Mouse (Mus musculus): ENCODE measurements around the gene Mfsd14a.

Gene Mfsd14a

DNA sequence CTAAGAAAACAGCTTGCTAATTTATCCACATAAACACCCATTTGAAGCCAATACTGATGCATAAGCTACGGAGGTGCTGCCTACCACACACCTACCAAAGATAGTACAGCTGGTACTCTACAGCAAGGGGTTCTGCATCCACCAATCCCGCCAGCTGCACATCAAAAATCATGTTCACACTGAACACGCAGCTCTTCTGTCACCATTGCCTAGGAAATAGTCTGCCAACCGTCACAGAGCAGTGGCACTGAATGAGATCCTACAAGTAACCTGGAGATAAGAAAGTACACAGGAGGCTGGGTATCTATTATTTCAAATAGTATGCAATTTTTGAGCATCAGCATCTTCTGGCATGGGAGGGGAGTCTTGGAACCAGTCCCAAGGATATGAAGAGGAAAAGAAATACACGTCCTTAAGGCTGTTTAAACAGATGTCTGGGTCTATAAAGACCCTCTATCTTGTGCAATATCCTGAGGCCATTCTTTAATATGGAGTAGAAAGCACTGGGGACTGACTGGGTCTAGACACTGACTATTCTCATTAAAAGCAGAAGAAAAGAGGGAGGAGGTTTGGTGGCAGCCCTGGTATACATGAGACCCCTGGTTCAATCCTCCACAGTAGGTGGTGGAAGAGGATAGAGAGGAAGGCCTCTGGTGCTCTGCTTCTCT is 9.1 kb downstream of the Mfsd14a start:
- in situ Hi-C loops (cut with MboI, MseI): no loop called here

- in situ Hi-C loops (cut with MboI, MseI): no loop called here
Measured at GRCm38 (mm10) chr3:116652033-116652446, 10.4 kb downstream of the Mfsd14a start.

DNA sequence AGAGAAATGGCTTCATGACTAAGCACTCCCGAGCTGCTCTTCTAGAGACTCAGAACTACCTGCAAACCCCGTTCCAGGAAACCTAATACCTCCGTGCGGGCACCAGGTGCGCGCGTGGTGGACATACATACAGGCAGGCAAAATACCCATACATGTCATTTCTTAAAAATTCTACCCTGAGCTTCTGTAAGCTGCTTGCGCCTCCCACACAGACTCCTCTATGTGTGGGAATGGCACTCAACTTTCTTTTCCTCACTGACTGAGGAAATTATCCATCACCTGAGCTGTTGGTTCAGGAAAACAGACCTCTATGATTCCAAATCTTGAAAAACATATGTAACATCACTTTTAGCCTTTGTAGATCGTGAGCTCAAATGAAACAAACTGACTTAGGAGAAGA is 11.8 kb downstream of the Mfsd14a start:
- in situ Hi-C loops (cut with MboI, MseI): no loop called here

DNA sequence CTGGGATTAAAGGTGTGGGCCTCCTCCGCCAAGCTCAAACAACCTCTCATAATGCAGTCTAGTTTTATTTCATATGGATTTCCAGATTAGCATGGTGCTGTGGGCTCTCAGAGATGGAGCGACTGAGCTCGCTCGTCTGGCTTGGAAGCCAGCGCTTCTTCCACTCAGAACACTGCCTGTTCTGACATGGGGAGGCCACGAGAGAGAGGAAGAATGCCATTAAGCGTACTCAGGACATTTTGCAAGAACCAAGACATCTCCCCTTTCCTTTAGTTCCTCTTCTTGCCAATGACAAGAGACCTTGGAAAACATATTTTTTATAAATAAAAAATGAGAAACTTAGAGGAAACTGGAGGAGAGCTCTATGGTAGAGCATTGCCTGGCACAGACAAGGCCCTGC is 13.7 kb downstream of the Mfsd14a start:
- in situ Hi-C loops (cut with MboI, MseI): no loop called here

DNA sequence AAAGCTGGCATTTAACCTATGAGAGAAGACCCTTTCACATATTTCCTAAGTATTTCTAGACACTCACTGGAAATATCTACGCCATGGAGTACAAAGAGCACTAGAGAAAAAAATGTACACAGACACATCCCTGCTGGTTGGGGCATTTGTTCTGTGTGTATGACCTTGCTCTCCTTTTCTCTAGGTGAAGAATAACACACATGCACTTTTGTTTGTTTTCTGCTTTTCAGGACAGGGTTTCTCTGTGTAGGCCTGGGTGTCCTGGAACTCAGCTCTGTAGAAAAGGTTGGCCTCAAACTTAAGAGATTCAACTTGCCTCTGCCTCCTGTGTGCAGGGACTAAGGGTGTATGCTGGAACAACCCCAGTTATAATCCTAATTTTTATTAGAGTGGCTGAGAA is 16.1 kb downstream of the Mfsd14a start:
- in situ Hi-C loops (cut with MboI, MseI): no loop called here

DNA sequence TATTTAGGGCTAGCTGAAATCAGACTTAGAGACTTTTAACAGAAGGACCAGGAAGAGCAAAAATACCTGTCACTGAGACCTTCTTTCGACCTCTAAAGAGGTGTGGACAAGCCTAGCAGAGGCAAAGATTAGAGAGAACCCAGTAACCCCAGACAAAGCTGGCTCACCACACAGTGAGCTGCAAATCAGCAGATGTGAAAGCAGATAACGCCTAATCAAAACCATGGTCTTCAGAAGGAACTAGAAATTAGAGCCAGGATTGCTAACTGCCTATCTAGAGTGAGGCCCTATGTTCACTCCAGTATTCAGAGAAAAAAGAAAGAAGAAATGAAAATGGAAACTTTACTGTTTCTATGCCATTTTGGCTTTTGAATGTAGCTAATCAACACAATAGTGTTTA is 20.1 kb downstream of the Mfsd14a start:
- in situ Hi-C loops (cut with MboI, MseI): no loop called here

DNA sequence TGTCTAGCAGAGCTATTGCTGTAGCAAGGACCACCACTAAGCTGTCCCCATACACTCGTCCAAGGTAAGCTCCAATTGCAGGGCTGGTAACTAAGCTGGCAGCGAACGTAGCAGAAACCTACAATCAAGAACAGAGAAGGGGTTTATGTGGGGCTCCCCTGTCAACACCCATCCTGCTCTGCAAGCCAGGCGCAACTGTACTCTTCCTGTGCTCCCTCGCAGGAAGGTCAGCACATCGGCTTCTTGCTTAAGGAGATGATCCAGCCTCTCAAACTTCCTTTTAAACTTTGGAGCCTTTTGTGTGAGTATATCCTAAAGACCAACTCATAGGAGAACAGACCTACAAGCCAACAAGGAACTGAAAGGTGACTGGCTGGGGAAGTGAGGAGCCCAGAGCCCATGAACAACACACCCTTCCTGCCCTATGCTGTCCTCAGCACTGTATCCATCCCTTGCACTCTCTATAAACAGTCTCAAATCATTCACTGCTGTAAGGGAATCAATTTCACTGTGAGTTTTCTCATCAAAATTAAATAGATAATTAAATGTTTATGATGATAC is 20.6 kb downstream of the Mfsd14a start:
- in situ Hi-C loops (cut with MboI, MseI): no loop called here

GRCm38 (mm10) chr3:116640024-116640423 is 22.5 kb downstream of the Mfsd14a start:
- in situ Hi-C loops (cut with MboI, MseI): no loop called here

GRCm38 (mm10) chr3:116638572-116638971 is 23.9 kb downstream of the Mfsd14a start:
- in situ Hi-C loops (cut with MboI, MseI): no loop called here

GRCm38 (mm10) chr3:116637693-116638476 is 24.6 kb downstream of the Mfsd14a start:
- in situ Hi-C loops (cut with MboI, MseI): no loop called here

DNA sequence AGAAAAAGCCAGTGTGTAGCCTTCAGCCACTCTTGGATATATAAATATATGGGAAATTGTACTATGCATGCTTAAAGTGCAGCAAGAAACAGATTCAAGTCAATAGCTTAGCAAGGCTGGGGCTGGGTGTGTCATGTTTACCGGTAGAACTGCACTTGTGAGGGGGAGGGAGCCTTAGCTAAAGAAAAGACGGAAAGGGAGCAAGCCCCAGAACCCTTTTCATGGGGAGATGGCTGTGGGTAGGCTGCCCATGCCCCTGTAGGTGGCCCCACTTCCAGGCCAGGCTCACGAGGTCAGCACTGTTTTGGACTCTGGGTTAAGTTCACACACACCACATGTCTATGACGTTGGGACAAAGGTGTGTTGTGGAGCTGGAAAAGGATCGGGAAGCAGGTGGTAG is 26.7 kb downstream of the Mfsd14a start:
- in situ Hi-C loops (cut with MboI, MseI): no loop called here

GRCm38 (mm10) chr3:116634853-116635252 is 27.6 kb downstream of the Mfsd14a start:
- in situ Hi-C loops (cut with MboI, MseI): no loop called here

DNA sequence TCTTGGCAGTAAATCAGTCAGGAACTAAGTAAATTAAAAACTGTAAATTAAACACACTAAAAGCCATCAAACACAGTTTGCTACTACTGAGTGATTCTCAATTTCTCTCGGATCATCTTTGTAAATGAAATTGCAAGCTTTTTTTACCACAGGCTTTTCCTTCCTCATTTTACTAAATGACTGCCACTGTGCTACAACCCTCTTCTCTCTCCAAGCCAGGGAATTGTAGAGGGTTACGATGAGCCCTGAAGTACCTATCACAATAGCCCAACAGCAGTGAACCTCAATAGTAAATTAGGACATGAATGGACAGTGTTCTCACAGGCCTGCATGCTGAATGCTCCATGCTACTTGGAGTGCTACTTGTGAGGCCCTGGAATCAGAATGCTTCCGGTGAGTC is 28.4 kb downstream of the Mfsd14a start:
- in situ Hi-C loops (cut with MboI, MseI): no loop called here

GRCm38 (mm10) chr3:116632971-116633370 is 29.5 kb downstream of the Mfsd14a start:
- in situ Hi-C loops (cut with MboI, MseI): no loop called here

GRCm38 (mm10) chr3:116631459-116631858 is 31.0 kb downstream of the Mfsd14a start:
- in situ Hi-C loops (cut with MboI, MseI): no loop called here

GRCm38 (mm10) chr3:116622641-116623040 is 39.8 kb downstream of the Mfsd14a start:
- in situ Hi-C loops (cut with MboI, MseI): loop anchor here in 1 of 2 experiments (10.0 kb wide), 1 partner anchor 278 kb away; no protein-coding TSS in a partner anchor

GRCm38 (mm10) chr3:116620636-116621370 is 41.7 kb downstream of the Mfsd14a start:
- in situ Hi-C loops (cut with MboI, MseI): loop anchor here in 1 of 2 experiments (10.0 kb wide), 1 partner anchor 276 kb away; no protein-coding TSS in a partner anchor

DNA sequence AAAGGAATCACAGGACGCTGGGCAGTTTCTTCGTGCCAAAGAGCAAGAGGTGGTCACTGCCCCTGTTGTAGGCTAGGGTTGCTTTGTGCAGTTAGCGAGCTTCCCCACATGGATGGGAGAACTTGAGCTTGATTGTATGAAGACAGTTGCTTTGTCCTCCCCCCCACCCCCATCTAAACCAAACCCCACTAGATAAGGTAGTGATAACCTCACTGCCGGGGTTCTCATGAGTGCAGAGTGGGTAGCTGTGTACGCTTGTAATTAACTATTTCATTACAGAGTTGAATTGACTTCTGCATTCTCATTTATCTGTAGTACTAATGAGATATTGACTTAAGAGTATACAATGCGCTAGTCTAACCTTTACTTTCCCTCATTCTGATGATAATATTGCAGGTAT is 43.6 kb downstream of the Mfsd14a start:
- in situ Hi-C loops (cut with MboI, MseI): no loop called here

- in situ Hi-C loops (cut with MboI, MseI): no loop called here
Measured at GRCm38 (mm10) chr3:116615318-116616068, 47.0 kb downstream of the Mfsd14a start.

GRCm38 (mm10) chr3:116614295-116614892 is 48.1 kb downstream of the Mfsd14a start, which contains the start of gene Trmt13:
Gene Trmt13, minus strand, starts transcription at chr3:116614587.
- in situ Hi-C loops (cut with MboI, MseI): no loop called here

GRCm38 (mm10) chr3:116604570-116604969 is 57.9 kb downstream of the Mfsd14a start:
- in situ Hi-C loops (cut with MboI, MseI): no loop called here

All from T-helper 17 cell (primary cell).